Mouse (Mus musculus): ENCODE measurements around the gene Zfp418. TPM values are rescaled to one million over a fixed set of nuclear protein-coding genes. Genes with fewer than 3 reads are reported as not detected.
"Not testable (repeated sequence)": the region's sequence is repeated elsewhere in the genome, so short reads cannot be mapped to it uniquely, and the experiment has no call there.

Zfp418 gene
- 3.5 and 3.9 TPM in 2 replicates for polyA plus RNA-seq (2015; fragmentation: Nextera tagmentation; extraction: Ambion mirVana)

GRCm38 (mm10) chr7:7171227-7172147, at the start of gene Zfp418:
TSS of gene Zfp418 (plus strand) at chr7:7171330.
- Histone ChIP-seq H3K27ac (peak within 1 kb of the TSS; percentile 78), H3K9ac (peak within 1 kb of the TSS; percentile 84), H3K4me3 (peak within 1 kb of the TSS; percentile 72), H3K4me1 (replicated peaks) (peaks cover 8% of the 10 kb centered on the region; the same call in 1 of the 2 replicates), H3K9me3 (no peaks in the 10 kb centered on the region), H3K36me3 (peaks cover 21% of the 10 kb centered on the region), H3K27me3 (no peaks in the 10 kb centered on the region), H3K4me2 (peak within 1 kb of the TSS; percentile 75)
- 2% methylated on average over 26 of the region's 26 CpGs for WGBS
- peak; percentile 95 for ATAC-seq (ENCODE audit: low FRiP score)

DNA sequence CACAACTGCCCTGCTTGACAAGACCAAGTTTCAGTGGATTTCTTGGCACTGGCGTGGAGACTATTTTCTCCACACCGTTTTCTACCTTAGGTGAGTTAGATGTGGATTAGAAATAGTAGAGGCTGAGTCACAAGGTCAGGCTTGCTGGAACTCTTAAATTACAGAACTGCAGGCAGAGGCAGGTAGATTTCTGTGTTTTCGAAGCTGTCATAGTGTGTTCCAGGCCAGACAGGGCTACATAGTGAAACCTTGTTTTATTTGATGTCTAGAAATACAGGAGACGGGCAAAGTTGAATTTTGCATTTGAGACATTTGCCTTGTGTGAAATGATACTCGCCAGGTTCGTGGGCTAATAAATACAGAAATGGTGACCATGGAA, 49.5 kb upstream of the Zfp418 start:
- H3K9ac ChIP-seq: no peak overlapping the region
- no peaks in the 10 kb centered on the region for H3K9me3 ChIP-seq
- H3K4me1 ChIP-seq (replicated peaks): peaks cover 11% of the 10 kb centered on the region
- WGBS: 57% methylated on average over 6 of the region's 6 CpGs
- no peaks in the 10 kb centered on the region for H3K27me3 ChIP-seq
- peaks cover 28% of the 10 kb centered on the region for H3K36me3 ChIP-seq
- H3K4me3 ChIP-seq: peak overlapping the region; percentile 56
- no peak overlapping the region for H3K27ac ChIP-seq
- H3K4me2 ChIP-seq: peak overlapping the region; percentile 65
- no peak for ATAC-seq (ENCODE audit: low FRiP score)

DNA sequence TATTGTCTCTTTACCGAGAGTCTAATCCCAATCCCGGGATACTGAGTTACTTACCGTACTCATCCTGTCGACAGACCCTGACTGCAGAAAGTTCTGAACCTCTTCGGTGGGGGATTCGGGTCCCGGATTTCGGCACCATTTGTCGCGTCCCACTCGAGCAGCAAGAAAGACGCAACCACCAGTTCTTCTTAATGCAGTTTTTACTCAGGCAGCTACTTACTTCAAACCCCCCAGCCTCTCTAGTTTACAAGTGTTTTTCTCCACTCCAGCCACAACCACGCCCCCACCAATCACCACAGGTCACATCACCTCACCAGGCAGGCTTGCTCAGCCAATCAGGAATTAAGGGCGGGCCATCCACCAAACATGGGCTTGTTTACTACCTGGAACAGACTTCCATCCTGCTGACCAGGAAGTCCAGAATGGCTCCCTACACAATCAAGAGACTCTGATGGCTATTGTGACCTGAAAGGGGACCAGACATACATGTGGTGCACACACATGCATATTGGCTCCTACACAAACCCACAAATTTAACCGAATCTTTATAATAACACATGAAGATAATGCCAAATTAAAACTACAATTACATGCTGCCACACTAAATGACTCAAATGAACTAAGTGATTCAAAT, 40.5 kb upstream of the Zfp418 start:
- Histone ChIP-seq H3K36me3 (peaks cover 47% of the 10 kb centered on the region), H3K4me1 (replicated peaks) (peaks cover 16% of the 10 kb centered on the region)
- H3K4me2 ChIP-seq; H3K27ac ChIP-seq; H3K9ac ChIP-seq; ATAC-seq (ENCODE audit: low FRiP score); H3K27me3 ChIP-seq; H3K9me3 ChIP-seq; H3K4me3 ChIP-seq: not testable (repeated sequence)
- 95% methylated on average over 15 of the region's 15 CpGs for WGBS

DNA sequence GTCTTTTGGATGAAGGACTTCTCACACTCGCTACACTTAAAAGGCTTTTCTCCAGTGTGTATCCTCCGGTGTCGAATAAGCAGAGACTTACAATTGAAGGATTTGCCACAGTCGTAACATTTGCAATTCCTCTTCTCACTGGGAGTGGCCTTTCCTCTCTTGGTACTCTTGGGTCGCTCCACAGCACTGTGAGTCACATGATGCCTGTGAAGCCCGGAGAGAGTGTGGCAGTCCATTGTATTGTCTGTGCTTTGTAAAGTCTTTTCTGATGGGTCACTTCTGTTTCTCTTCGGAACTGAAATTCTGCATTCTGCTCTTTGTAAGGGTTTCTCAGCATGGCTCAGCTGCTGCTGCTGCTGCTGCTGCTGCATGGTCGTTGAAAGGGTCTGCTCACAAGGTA, 38.4 kb upstream of the Zfp418 start:
- no peak for ATAC-seq (ENCODE audit: low FRiP score)
- no peak overlapping the region for H3K4me2 ChIP-seq
- no peaks in the 10 kb centered on the region for H3K27me3 ChIP-seq
- H3K9me3 ChIP-seq: 0 out of 2 replicates have a peak, but pooled peaks cover 10% of the 10 kb centered on the region
- H3K27ac ChIP-seq: no peak overlapping the region
- H3K9ac ChIP-seq: no peak overlapping the region
- H3K36me3 ChIP-seq: peaks cover 43% of the 10 kb centered on the region
- 72% methylated on average over 8 of the region's 8 CpGs for WGBS
- peaks cover 21% of the 10 kb centered on the region for H3K4me1 ChIP-seq (replicated peaks)
- H3K4me3 ChIP-seq: no peak overlapping the region

DNA sequence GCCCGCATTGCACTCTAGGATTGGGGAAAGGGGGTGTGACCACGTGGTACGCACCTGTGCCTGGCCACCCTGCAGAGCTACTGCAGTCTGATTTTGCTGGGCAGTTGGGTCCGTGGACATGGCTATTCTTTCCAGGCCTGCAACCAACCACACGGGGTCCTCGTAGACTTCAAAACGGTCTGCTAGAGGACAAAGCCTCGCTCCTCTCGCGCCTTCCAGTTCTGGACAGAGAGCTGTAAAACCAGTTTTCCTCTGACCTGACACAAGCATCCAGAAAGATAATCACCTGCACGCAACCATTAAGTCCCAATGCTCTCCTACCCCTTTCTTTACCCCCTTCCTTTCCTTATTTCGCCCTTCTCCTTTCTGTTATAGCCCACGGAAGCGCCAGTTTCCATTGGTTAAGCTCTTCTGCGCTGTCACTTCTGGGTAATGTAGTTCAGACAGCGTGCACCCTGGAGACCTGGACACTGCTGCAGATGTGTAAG, 34.7 kb upstream of the Zfp418 start, which contains the start of gene Zfp773:
Gene Zfp773, minus strand, starts transcription at position 377 of the 488 bp plus-strand sequence.
- H3K4me1 ChIP-seq (replicated peaks): peaks cover 21% of the 10 kb centered on the region
- H3K27ac ChIP-seq: peak within 1 kb of the TSS; percentile 79
- H3K36me3 ChIP-seq: peaks cover 25% of the 10 kb centered on the region
- H3K9ac ChIP-seq: peak within 1 kb of the TSS; percentile 78
- peak within 1 kb of the TSS; percentile 58 for H3K4me2 ChIP-seq
- peak within 1 kb of the TSS; percentile 49 for H3K4me3 ChIP-seq
- peak; percentile 98 for ATAC-seq (ENCODE audit: low FRiP score)
- WGBS: 3% methylated on average over 16 of the region's 16 CpGs
- H3K9me3 ChIP-seq: 0 out of 2 replicates have a peak, but pooled peaks cover 6% of the 10 kb centered on the region
- no peaks in the 10 kb centered on the region for H3K27me3 ChIP-seq

DNA sequence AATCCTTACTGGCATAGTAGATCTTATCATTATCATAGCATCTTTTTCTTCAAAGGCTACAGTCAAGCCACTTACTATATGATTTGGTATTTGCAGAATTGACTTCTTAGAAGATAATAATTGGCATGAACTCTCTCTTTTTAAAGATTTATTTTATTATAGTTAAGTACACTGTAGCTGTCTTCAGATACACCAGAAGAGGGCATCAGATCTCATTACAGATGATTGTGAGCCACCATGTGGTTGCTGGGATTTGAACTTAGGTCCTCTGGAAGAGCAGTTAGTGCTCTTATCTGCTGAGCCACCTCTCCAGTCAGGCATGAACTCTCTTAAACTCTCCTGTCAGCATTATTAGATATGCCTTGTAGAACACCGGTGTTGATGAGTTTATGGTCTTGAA, 26.9 kb upstream of the Zfp418 start:
- Histone ChIP-seq H3K4me1 (replicated peaks) (no peaks in the 10 kb centered on the region), H3K9ac (no peak overlapping the region), H3K36me3 (no peaks in the 10 kb centered on the region), H3K27ac (no peak overlapping the region), H3K9me3 (peaks cover 20% of the 10 kb centered on the region), H3K4me3 (no peak overlapping the region), H3K4me2 (no peak overlapping the region), H3K27me3 (no peaks in the 10 kb centered on the region)
- 98% methylated on average over 1 of the region's 1 CpGs for WGBS
- no peak for ATAC-seq (ENCODE audit: low FRiP score)

- H3K9ac ChIP-seq: no peak overlapping the region
Measured at GRCm38 (mm10) chr7:7145991-7146608, 25.0 kb upstream of the Zfp418 start.

GRCm38 (mm10) chr7:7185897-7186296, 14.8 kb downstream of the Zfp418 start:
- Histone ChIP-seq H3K27me3 (no peaks in the 10 kb centered on the region), H3K9ac (no peak overlapping the region), H3K4me3 (no peak overlapping the region), H3K4me2 (no peak overlapping the region), H3K4me1 (replicated peaks) (0 out of 2 replicates have a peak, but pooled peaks cover 4% of the 10 kb centered on the region), H3K36me3 (peaks cover 32% of the 10 kb centered on the region), H3K27ac (no peak overlapping the region), H3K9me3 (no peaks in the 10 kb centered on the region)
- ATAC-seq (ENCODE audit: low FRiP score): no peak
- WGBS: 94% methylated on average over 1 of the region's 1 CpGs

More at GRCm38 (mm10) chr7:7145991-7146608, 25.0 kb upstream of the Zfp418 start:
- no peak overlapping the region for H3K4me2 ChIP-seq
- peaks cover 20% of the 10 kb centered on the region for H3K9me3 ChIP-seq
- 94% methylated on average over 15 of the region's 15 CpGs for WGBS
- no peak overlapping the region for H3K27ac ChIP-seq
- H3K4me3 ChIP-seq: no peak overlapping the region
- H3K4me1 ChIP-seq (replicated peaks): no peaks in the 10 kb centered on the region
- no peaks in the 10 kb centered on the region for H3K27me3 ChIP-seq
- no peak for ATAC-seq (ENCODE audit: low FRiP score)
- H3K36me3 ChIP-seq: no peaks in the 10 kb centered on the region

DNA sequence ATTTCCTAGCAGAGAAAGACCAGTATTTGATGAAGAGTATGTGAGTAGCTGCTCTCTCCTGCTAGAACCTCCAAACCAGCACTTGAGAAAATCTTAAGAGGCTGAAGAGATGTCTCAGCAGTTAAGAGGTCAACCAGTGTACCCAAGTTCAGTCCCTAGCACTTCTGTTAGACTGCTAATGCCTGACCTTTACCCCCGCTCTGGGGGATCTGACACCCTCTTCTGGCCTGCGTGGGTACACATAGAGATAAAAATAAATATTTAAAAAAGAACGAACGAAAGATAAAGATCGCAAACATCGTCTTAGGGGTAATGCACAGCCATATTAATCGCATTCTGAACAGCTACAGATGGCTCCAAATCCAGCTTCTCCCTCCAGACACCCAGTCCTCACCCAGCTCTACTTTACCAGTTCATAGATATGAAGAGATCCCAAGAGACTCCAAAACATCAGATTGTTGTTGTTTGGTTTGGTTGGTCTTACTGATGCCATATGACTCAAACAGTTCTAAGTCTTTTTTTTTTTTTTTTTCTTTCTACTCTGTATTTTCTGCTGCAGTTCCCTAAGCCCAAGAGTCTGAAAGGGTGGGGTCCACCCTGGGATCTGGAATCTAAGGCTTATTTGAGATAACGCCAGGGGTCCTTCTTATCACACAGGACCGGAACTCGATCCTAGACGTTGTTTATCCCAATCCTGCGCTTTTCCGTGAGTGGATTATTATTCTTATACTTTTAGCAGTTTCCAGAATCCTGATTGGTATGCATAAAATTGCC, 16.5 kb downstream of the Zfp418 start:
- peak; percentile 86 for ATAC-seq (ENCODE audit: low FRiP score)
- Histone ChIP-seq H3K4me1 (replicated peaks) (0 out of 2 replicates have a peak, but pooled peaks cover 4% of the 10 kb centered on the region), H3K4me3 (peak overlapping the region; percentile 52), H3K27me3 (no peaks in the 10 kb centered on the region), H3K36me3 (peaks cover 15% of the 10 kb centered on the region), H3K4me2 (peak overlapping the region; percentile 50), H3K27ac (no peak overlapping the region), H3K9me3 (no peaks in the 10 kb centered on the region), H3K9ac (0 out of 2 replicates have a peak overlapping the region, but pooled peaks have one; percentile 46)
- 37% methylated on average over 13 of the region's 13 CpGs for WGBS

DNA sequence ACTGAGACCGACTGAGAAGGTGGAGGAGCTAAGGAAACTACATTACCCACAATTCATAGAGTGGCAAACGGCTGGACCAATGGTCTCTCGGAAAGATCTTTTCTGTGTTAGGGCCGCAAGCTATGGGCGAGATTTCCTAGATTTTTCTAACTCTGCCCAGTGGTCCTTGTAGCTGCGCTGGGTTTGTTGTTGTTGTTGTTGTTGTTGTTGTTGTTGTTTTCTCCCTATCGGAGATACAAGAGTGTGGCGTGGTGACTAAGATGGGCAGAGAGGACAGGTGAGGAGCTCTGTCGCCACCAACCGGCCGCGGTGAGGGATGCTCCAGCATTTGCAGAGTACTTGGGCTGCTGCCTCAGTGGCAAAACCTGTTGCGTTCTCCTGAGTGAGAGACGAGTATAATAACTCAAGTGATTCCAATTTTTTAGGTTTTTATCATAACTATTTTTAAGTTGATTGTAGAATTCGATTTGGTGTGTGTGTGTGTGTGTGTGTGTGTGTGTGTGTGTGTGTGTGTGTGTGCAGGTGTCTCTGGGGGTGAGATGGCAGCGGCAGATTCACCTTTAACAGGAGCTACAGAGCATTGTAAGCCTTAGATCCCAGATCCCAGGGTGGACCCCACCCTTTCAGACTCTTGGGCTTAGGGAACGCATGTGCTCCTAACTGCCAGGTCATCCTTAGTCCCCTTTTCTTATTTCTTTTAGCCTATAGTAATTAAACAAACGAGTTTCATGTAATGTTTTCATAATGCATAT, 17.2 kb downstream of the Zfp418 start:
- no peak overlapping the region for H3K27ac ChIP-seq
- H3K4me3 ChIP-seq: peak overlapping the region; percentile 52
- H3K4me2 ChIP-seq: peak overlapping the region; percentile 50
- H3K4me1 ChIP-seq (replicated peaks): 0 out of 2 replicates have a peak, but pooled peaks cover 4% of the 10 kb centered on the region
- no peaks in the 10 kb centered on the region for H3K27me3 ChIP-seq
- WGBS: 11% methylated on average over 18 of the region's 18 CpGs
- H3K36me3 ChIP-seq: peaks cover 7% of the 10 kb centered on the region
- H3K9me3 ChIP-seq: no peaks in the 10 kb centered on the region
- peak; percentile 98 for ATAC-seq (ENCODE audit: low FRiP score)
- peak overlapping the region; percentile 46; the same call in 1 of the 2 replicates for H3K9ac ChIP-seq

Measured in hindbrain, embryonic 13.5 days (tissue).